Mouse (Mus musculus): ENCODE measurements at regions not wholly inside any gene's neighbourhood (a gene's known extent, or its start where the extent isn't known, plus 50 kb on each side); places are given as distances from the start of the nearest gene placed in this dataset.
A peak's percentile ranks its signal among the peaks of the same experiment; 100 is the strongest.

GRCm38 (mm10) chr12:74502791-74503190, 186.6 kb upstream of the Gm11042 start:
- Histone ChIP-seq H3K4me1 (no peaks in the 10 kb centered on the region), H3K27me3 (no peaks in the 10 kb centered on the region), H3K36me3 (no peaks in the 10 kb centered on the region), H3K27ac (replicated peaks) (no peak overlapping the region), H3K4me2 (replicated peaks) (no peak overlapping the region), H3K9ac (replicated peaks) (no peak overlapping the region), H3K9me3 (no peaks in the 10 kb centered on the region), H3K4me3 (no peak overlapping the region)
- ATAC-seq (ENCODE audit: low FRiP score, low read depth): no peak
- 77% methylated on average over 2 of the region's 2 CpGs for WGBS

- Histone ChIP-seq H3K36me3 (no peaks in the 10 kb centered on the region), H3K9me3 (no peaks in the 10 kb centered on the region), H3K4me3 (no peak overlapping the region), H3K9ac (replicated peaks) (no peak overlapping the region), H3K4me2 (replicated peaks) (no peak overlapping the region), H3K4me1 (no peaks in the 10 kb centered on the region), H3K27ac (replicated peaks) (no peak overlapping the region), H3K27me3 (no peaks in the 10 kb centered on the region)
- WGBS: 97% methylated on average over 2 of the region's 2 CpGs
- no peak for ATAC-seq (ENCODE audit: low FRiP score, low read depth)
Observed at GRCm38 (mm10) chr12:74477619-74478018, 161.4 kb upstream of the Gm11042 start.

- Histone ChIP-seq H3K4me2 (replicated peaks) (no peak overlapping the region), H3K9ac (replicated peaks) (no peak overlapping the region), H3K27me3 (no peaks in the 10 kb centered on the region), H3K27ac (replicated peaks) (no peak overlapping the region), H3K4me1 (no peaks in the 10 kb centered on the region), H3K36me3 (no peaks in the 10 kb centered on the region), H3K4me3 (no peak overlapping the region), H3K9me3 (no peaks in the 10 kb centered on the region)
- no peak for ATAC-seq (ENCODE audit: low FRiP score, low read depth)
- 87% methylated on average over 1 of the region's 1 CpGs for WGBS
Observed at GRCm38 (mm10) chr12:74474741-74475140, 158.5 kb upstream of the Gm11042 start.

- no peaks in the 10 kb centered on the region for H3K27me3 ChIP-seq
- no peak for ATAC-seq (ENCODE audit: low FRiP score, low read depth)
Observed at GRCm38 (mm10) chr12:74458521-74458920, 142.3 kb upstream of the Gm11042 start.

GRCm38 (mm10) chr12:74452375-74453090, 136.3 kb upstream of the Gm11042 start:
- Histone ChIP-seq H3K4me2 (replicated peaks) (no peak overlapping the region), H3K27ac (replicated peaks) (no peak overlapping the region), H3K9me3 (no peaks in the 10 kb centered on the region), H3K36me3 (no peaks in the 10 kb centered on the region), H3K27me3 (no peaks in the 10 kb centered on the region), H3K4me1 (no peaks in the 10 kb centered on the region), H3K4me3 (no peak overlapping the region), H3K9ac (replicated peaks) (no peak overlapping the region)
- whole genome bisulfite sequencing: 78% methylated on average over 4 of the region's 4 CpGs
- peak; percentile 23; the same call in 1 of the 2 replicates for ATAC-seq (ENCODE audit: low FRiP score, low read depth)

More at GRCm38 (mm10) chr12:74458521-74458920, 142.3 kb upstream of the Gm11042 start:
- Histone ChIP-seq H3K27ac (replicated peaks) (no peak overlapping the region), H3K4me1 (0 out of 2 replicates have a peak, but pooled peaks cover 4% of the 10 kb centered on the region), H3K9me3 (no peaks in the 10 kb centered on the region), H3K4me2 (replicated peaks) (no peak overlapping the region), H3K9ac (replicated peaks) (no peak overlapping the region), H3K4me3 (no peak overlapping the region), H3K36me3 (no peaks in the 10 kb centered on the region)
- 48% methylated on average over 4 of the region's 4 CpGs for WGBS

- no peaks in the 10 kb centered on the region for H3K36me3 ChIP-seq
- no peak overlapping the region for H3K4me3 ChIP-seq
- H3K27ac ChIP-seq (replicated peaks): no peak overlapping the region
- H3K9ac ChIP-seq (replicated peaks): no peak overlapping the region
- WGBS: 89% methylated on average over 4 of the region's 4 CpGs
- H3K27me3 ChIP-seq: no peaks in the 10 kb centered on the region
- H3K9me3 ChIP-seq: no peaks in the 10 kb centered on the region
- H3K4me2 ChIP-seq (replicated peaks): no peak overlapping the region
- no peak for ATAC-seq (ENCODE audit: low FRiP score, low read depth)
- no peaks in the 10 kb centered on the region for H3K4me1 ChIP-seq
Observed at GRCm38 (mm10) chr12:74448248-74448647, 132.1 kb upstream of the Gm11042 start.

- H3K9me3 ChIP-seq: no peaks in the 10 kb centered on the region
- 76% methylated on average over 4 of the region's 4 CpGs for WGBS
- no peak for ATAC-seq (ENCODE audit: low FRiP score, low read depth)
Observed at GRCm38 (mm10) chr12:74434874-74435273, 118.7 kb upstream of the Gm11042 start.

GRCm38 (mm10) chr12:74414738-74415137, 98.5 kb upstream of the Gm11042 start:
- H3K4me2 ChIP-seq (replicated peaks): no peak overlapping the region
- no peak for ATAC-seq (ENCODE audit: low FRiP score, low read depth)
- no peak overlapping the region for H3K9ac ChIP-seq (replicated peaks)
- H3K9me3 ChIP-seq: no peaks in the 10 kb centered on the region
- no peak overlapping the region for H3K4me3 ChIP-seq
- H3K27me3 ChIP-seq: no peaks in the 10 kb centered on the region
- H3K36me3 ChIP-seq: no peaks in the 10 kb centered on the region
- no peak overlapping the region for H3K27ac ChIP-seq (replicated peaks)
- 86% methylated on average over 2 of the region's 2 CpGs for WGBS
- no peaks in the 10 kb centered on the region for H3K4me1 ChIP-seq

More at GRCm38 (mm10) chr12:74434874-74435273, 118.7 kb upstream of the Gm11042 start:
- Histone ChIP-seq H3K36me3 (no peaks in the 10 kb centered on the region), H3K27me3 (no peaks in the 10 kb centered on the region), H3K4me2 (replicated peaks) (no peak overlapping the region), H3K4me3 (no peak overlapping the region), H3K27ac (replicated peaks) (no peak overlapping the region), H3K9ac (replicated peaks) (no peak overlapping the region), H3K4me1 (no peaks in the 10 kb centered on the region)

- H3K27me3 ChIP-seq: no peaks in the 10 kb centered on the region
- WGBS: 85% methylated on average over 2 of the region's 2 CpGs
- H3K36me3 ChIP-seq: no peaks in the 10 kb centered on the region
- no peak overlapping the region for H3K4me2 ChIP-seq (replicated peaks)
- H3K27ac ChIP-seq (replicated peaks): no peak overlapping the region
- H3K4me3 ChIP-seq: no peak overlapping the region
- no peaks in the 10 kb centered on the region for H3K4me1 ChIP-seq
- no peak overlapping the region for H3K9ac ChIP-seq (replicated peaks)
- no peak for ATAC-seq (ENCODE audit: low FRiP score, low read depth)
- no peaks in the 10 kb centered on the region for H3K9me3 ChIP-seq
Observed at GRCm38 (mm10) chr12:74410511-74410910, 94.3 kb upstream of the Gm11042 start.

GRCm38 (mm10) chr12:74407591-74408095, 91.4 kb upstream of the Gm11042 start:
- H3K27ac ChIP-seq (replicated peaks): no peak overlapping the region
- ATAC-seq (ENCODE audit: low FRiP score, low read depth): no peak
- H3K9me3 ChIP-seq: no peaks in the 10 kb centered on the region
- H3K4me2 ChIP-seq (replicated peaks): no peak overlapping the region
- H3K4me3 ChIP-seq: no peak overlapping the region
- no peaks in the 10 kb centered on the region for H3K4me1 ChIP-seq
- H3K27me3 ChIP-seq: no peaks in the 10 kb centered on the region
- H3K9ac ChIP-seq (replicated peaks): no peak overlapping the region
- 91% methylated on average over 3 of the region's 3 CpGs for WGBS
- no peaks in the 10 kb centered on the region for H3K36me3 ChIP-seq

- H3K4me1 ChIP-seq: no peaks in the 10 kb centered on the region
- H3K4me2 ChIP-seq (replicated peaks): no peak overlapping the region
- H3K36me3 ChIP-seq: no peaks in the 10 kb centered on the region
- no peaks in the 10 kb centered on the region for H3K9me3 ChIP-seq
- H3K9ac ChIP-seq (replicated peaks): no peak overlapping the region
- no peak for ATAC-seq (ENCODE audit: low FRiP score, low read depth)
- H3K4me3 ChIP-seq: no peak overlapping the region
- 75% methylated on average over 6 of the region's 6 CpGs for WGBS
- no peak overlapping the region for H3K27ac ChIP-seq (replicated peaks)
- H3K27me3 ChIP-seq: no peaks in the 10 kb centered on the region
Observed at GRCm38 (mm10) chr12:74389811-74390210, 73.6 kb upstream of the Gm11042 start.

Data from midbrain, embryonic 12.5 days (tissue).